Mouse (Mus musculus) ES-Bruce4 (cell line): ENCODE data around the gene Proser3. TPM values are rescaled to one million over a fixed set of nuclear protein-coding genes. Genes with fewer than 3 reads are reported as not detected.

Experiments used
- H3K27ac ChIP-seq: 2 replicates; pipeline ENCODE4 v1.5.1; 2012; ENCODE audit warnings: low read length, inconsistent platforms; ENCODE audit not compliant: insufficient read depth
- H3K27me3 ChIP-seq: 2 replicates; pipeline ENCODE4 v1.6.1; 2012; ENCODE audit warnings: mild to moderate bottlenecking, low read length, inconsistent platforms; ENCODE audit not compliant: control insufficient read depth, poor library complexity, insufficient read depth, severe bottlenecking
- H3K36me3 ChIP-seq: 2 replicates; pipeline ENCODE4 v1.6.1; 2012; ENCODE audit warnings: inconsistent platforms, mild to moderate bottlenecking, low read length, moderate library complexity; ENCODE audit not compliant: control insufficient read depth, poor library complexity, insufficient read depth, severe bottlenecking
- H3K4me1 ChIP-seq: one replicate; pipeline ENCODE4 v1.8.1; 2011; ENCODE audit warnings: low read length; ENCODE audit not compliant: control insufficient read depth, insufficient read depth
- H3K4me3 ChIP-seq: 2 replicates; pipeline ENCODE4 v1.5.1; 2011; ENCODE audit warnings: low read depth, mild to moderate bottlenecking, low read length
- H3K9ac ChIP-seq: 2 replicates; pipeline ENCODE4 v1.6.1; 2012; ENCODE audit warnings: low read depth, mild to moderate bottlenecking, inconsistent platforms; ENCODE audit not compliant: poor library complexity, severe bottlenecking
- H3K9me3 ChIP-seq: replicated peaks from 2 replicates; pipeline ENCODE4 v1.6.1; 2012; ENCODE audit warnings: mild to moderate bottlenecking, low read length, inconsistent platforms; ENCODE audit not compliant: control insufficient read depth, poor library complexity, insufficient read depth, severe bottlenecking
- CTCF ChIP-seq: IDR thresholded peaks from one replicate; pipeline ENCODE4 v1.8.1; 2011; ENCODE audit warnings: low read depth, low read length
- EP300 ChIP-seq: IDR thresholded peaks from 2 replicates; pipeline ENCODE4 v1.6.1; 2011; ENCODE audit warnings: low read depth, low read length; ENCODE audit not compliant: insufficient read depth
- POLR2A ChIP-seq: IDR thresholded peaks from one replicate; pipeline ENCODE4 v1.8.1; 2011; ENCODE audit warnings: low read length; ENCODE audit not compliant: insufficient read depth
- polyA plus RNA-seq: library from polyadenylated mRNA; stranded (reverse); fragments of >200 nt; gene quantifications from 2 replicates; pipeline ENCODE4 v1.2.4, GENCODE M21; 2011; ENCODE audit warnings: low read depth; ENCODE audit not compliant: missing spikeins, insufficient read depth, insufficient read length

Gene Proser3
- polyA plus RNA-seq: 16.8 and 17.3 TPM in 2 replicates

DNA sequence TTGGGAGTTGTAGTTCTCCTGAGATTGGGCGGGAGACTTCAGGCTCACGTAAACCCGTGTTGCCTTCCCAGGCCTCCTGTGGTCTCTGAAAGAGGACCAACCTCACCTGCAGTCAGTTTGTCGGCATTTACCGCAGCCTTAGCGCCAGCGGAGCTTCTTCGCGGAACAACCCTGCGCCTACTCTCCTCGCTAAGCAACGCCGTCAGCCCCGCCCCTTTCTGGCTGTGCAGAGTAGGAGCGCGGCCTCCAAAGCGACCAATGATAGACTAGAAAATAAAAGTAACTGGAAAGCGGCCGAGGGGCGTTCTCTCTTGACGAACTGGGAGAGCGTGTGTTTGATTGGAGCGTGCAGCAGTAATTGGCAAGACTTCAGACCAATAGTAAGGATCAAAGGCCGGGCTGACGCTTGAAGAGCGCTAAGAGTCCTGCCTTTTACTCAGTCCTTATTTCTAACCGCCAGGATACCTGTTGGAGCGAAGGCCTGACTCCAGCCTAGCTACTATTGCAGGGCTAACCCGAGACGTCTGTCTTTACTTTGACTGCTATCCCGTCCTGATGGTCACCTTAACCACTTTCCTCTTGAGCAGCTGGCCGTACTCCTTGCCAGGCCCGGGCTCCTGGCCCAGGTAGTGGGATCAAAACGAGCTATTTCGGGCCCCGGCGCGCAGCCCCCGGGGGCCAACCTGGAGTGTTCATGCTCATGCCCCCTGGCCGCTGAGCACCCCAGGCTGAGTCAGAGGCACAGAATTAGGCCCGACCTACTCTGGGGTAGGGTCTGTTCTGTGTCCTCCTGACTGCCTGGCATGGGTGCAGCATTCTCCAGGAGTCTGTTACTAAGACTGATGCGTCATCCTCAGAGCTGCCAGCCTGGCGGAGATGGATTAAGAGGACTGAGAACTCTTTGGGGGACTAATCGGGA is at the start of gene Proser3, which contains the start of gene Hspb6:
Gene Proser3 (minus strand): TSS at position 198 of the 919 bp plus-strand sequence.
Gene Hspb6 (plus strand): TSS at position 77 of the 919 bp plus-strand sequence.
- H3K27ac ChIP-seq: peak within 1 kb of the TSS; percentile 90
- peak within 1 kb of the TSS; percentile 82 for H3K9ac ChIP-seq
- no peak for TF ChIP-seq CTCF
- peak; percentile 99 for TF ChIP-seq POLR2A
- H3K4me1 ChIP-seq: no peaks in the 10 kb centered on the region
- peak within 1 kb of the TSS; percentile 94 for H3K4me3 ChIP-seq
- H3K36me3 ChIP-seq: peaks cover 16% of the 10 kb centered on the region
- no peaks in the 10 kb centered on the region for H3K9me3 ChIP-seq
- H3K27me3 ChIP-seq: no peaks in the 10 kb centered on the region

DNA sequence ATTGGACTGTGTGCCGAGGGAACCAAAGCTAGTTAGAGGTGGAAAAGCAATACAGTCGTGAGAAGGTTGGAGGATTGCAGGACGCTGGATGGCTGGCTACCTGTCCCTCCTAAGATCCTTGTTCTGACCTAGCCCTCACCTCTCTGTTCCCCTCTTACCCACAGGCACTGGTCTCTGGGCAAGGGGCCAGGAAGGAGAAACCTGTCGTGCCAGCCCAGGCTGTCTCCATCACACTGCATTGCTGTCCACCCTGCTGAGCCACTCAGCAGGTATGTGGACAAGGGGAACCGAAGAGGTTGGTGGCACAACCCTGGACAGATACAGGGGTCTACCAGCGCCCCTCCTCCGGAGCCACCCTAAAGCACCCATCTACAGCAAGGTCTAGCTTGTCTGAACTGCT is 48.6 kb upstream of the Proser3 start:
- Histone ChIP-seq H3K9me3 (no peaks in the 10 kb centered on the region), H3K27ac (peak overlapping the region; percentile 82), H3K4me3 (no peak overlapping the region), H3K27me3 (no peaks in the 10 kb centered on the region), H3K4me1 (peaks cover 15% of the 10 kb centered on the region), H3K9ac (peak overlapping the region; percentile 30), H3K36me3 (no peaks in the 10 kb centered on the region)
- no peak for TF ChIP-seq EP300
- no peak for TF ChIP-seq POLR2A
- no peak for TF ChIP-seq CTCF

- Histone ChIP-seq H3K4me1 (peaks cover 16% of the 10 kb centered on the region), H3K27me3 (no peaks in the 10 kb centered on the region), H3K36me3 (no peaks in the 10 kb centered on the region), H3K9ac (peak overlapping the region; percentile 45), H3K4me3 (peak overlapping the region; percentile 41), H3K9me3 (no peaks in the 10 kb centered on the region), H3K27ac (peak overlapping the region; percentile 82)
- TF ChIP-seq CTCF (no peak), POLR2A (no peak), EP300 (no peak)
Observed at GRCm38 (mm10) chr7:30599933-30600353, 47.8 kb upstream of the Proser3 start.

GRCm38 (mm10) chr7:30598786-30599185 is 46.7 kb upstream of the Proser3 start, which contains the start of gene Zbtb32:
Gene Zbtb32, minus strand, starts transcription at chr7:30598909.
- Histone ChIP-seq H3K4me3 (peak within 1 kb of the TSS; percentile 41), H3K9me3 (no peaks in the 10 kb centered on the region), H3K27ac (peak within 1 kb of the TSS; percentile 46), H3K9ac (peak within 1 kb of the TSS; percentile 45; the same call in 1 of the 2 replicates), H3K27me3 (no peaks in the 10 kb centered on the region), H3K4me1 (peaks cover 17% of the 10 kb centered on the region), H3K36me3 (no peaks in the 10 kb centered on the region)
- TF ChIP-seq CTCF (no peak), POLR2A (no peak), EP300 (no peak)

GRCm38 (mm10) chr7:30596811-30597210 is 44.7 kb upstream of the Proser3 start:
- Histone ChIP-seq H3K9me3 (no peaks in the 10 kb centered on the region), H3K9ac (no peak overlapping the region), H3K27ac (no peak overlapping the region), H3K4me3 (no peak overlapping the region), H3K4me1 (peaks cover 9% of the 10 kb centered on the region), H3K36me3 (no peaks in the 10 kb centered on the region), H3K27me3 (no peaks in the 10 kb centered on the region)
- TF ChIP-seq CTCF (no peak), EP300 (no peak), POLR2A (no peak)

DNA sequence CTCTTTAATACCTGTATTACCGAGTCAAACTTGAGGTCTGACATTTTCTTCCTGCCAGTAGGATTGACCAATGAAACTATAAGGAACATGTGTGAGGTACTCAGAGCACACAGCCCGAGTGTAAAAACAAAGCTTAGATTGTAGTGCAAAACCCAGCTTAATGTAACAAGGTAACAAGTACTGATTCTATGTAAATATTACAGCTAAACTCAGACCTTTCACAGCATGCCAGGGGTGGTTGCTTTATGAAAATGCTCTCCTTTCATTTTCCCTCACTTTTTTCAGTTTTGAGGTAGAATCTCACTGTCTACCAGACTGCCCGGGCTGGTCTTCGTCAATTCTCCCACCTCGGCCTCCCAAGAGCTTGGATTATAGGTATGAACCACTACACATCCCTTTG is 44.0 kb upstream of the Proser3 start:
- H3K4me1 ChIP-seq: peaks cover 9% of the 10 kb centered on the region
- no peak for TF ChIP-seq POLR2A
- no peak for TF ChIP-seq CTCF
- no peak for TF ChIP-seq EP300
- no peaks in the 10 kb centered on the region for H3K27me3 ChIP-seq
- H3K9me3 ChIP-seq: no peaks in the 10 kb centered on the region
- no peak overlapping the region for H3K4me3 ChIP-seq
- no peak overlapping the region for H3K9ac ChIP-seq
- no peaks in the 10 kb centered on the region for H3K36me3 ChIP-seq
- H3K27ac ChIP-seq: no peak overlapping the region
